Mouse (Mus musculus) cerebellum, adult 18-20 months (tissue): ENCODE measurements around the gene Gpr83.
A peak's percentile ranks its signal among the peaks of the same experiment; 100 is the strongest.

Experiments
- DNase-seq, 2 experiments: peaks; one replicate each; pipeline ENCODE4 v3.0.0; 2021

The Gpr83 gene

DNA sequence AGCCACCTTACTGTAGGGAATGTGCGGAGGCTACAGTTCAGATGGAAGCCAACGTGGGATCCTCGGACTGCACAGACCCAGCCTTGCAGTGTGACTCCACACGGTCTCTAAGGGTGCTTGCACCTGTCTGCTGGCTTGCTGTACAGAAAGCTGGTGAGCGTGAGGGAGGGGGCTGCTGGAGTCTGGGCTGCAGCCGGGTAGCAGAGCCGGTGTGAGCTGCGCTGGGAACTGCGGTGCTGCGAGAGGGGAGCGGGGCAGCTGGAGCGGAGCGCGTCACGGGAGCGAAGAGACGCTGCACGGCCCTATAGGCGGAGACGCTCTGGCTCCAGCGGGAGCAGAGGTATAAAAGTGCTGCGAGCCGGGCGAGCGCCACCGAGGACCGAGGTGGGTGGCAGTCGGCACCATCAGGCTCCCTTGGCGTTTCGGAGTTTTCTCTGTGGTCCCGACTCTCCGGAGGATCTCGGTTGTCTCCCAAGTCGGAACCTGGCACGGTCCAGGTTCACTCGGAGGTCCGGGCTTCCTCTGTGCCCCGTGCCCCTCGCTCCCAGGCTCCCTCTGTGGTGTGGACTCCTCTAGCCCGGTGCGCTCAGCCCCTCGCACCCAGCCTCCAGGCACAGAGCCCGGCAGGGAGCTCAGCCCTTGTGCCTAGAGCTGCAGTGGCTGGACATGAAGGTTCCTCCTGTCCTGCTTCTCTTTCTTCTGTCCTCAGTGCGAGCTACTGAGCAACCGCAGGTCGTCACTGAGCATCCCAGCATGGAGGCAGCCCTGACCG lies at the start of gene Gpr83:
Gpr83 (plus strand) TSS at position 343 of the 772 bp plus-strand sequence.
- no peak for DNase-seq

DNA sequence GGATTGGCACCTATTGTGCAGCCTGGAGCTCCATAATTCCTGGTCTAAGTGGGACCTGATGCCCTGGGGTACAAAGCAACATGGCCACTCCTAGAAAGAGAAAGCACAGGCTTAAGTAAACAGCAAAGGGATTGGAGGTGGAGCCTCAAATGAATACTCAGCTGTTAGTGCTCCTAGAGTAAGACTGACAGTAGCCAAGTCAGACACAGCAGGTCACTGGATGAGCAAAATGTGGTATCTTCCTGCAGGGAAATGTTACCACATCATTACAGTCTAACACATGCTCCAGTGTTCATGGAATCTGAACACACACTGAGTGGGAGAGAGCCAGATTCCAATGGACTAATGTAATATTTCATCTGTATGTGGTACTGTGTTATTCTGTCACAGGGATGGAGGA lies 38.6 kb upstream of the Gpr83 start:
- no peak for DNase-seq

DNA sequence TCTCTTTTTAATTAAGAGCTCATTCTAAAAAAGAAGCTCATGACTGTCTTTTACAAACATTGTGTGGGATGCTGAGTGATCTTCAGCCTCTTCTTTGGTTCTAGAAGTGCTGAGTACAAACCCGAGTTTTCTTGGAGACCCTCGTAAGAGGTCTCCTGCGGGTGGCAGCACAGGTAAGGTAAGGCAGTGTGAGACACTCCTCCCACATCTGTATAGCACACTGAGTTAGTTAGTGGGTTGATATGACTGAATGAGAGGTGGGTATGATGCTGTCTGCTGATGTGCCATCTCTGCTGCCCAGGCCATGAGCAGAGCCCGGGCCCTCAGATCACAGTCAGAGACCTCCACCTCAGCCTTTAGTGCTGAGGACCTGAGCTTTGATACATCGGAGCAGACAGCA lies 35.2 kb upstream of the Gpr83 start:
- no peak for DNase-seq

DNA sequence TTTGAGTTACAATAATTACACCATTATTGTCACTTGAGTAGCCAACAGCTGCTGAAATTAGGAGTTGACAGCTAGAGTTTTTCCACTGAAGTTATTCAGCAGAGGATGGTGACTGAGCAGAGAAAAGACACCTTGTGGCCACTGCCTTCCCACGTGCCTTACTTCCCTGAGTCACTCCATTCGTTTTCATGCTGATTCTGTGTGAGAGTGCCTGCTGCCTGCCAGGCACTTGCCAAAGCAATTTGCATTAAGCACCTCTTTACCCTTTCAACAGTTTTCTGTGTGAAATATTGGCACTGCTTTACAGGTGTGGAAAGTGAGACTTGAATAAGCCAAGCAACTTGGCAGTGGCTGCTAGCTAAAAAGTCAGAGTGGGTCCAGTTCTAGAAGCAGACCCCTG lies 32.1 kb upstream of the Gpr83 start:
- DNase-seq = no peak

DNA sequence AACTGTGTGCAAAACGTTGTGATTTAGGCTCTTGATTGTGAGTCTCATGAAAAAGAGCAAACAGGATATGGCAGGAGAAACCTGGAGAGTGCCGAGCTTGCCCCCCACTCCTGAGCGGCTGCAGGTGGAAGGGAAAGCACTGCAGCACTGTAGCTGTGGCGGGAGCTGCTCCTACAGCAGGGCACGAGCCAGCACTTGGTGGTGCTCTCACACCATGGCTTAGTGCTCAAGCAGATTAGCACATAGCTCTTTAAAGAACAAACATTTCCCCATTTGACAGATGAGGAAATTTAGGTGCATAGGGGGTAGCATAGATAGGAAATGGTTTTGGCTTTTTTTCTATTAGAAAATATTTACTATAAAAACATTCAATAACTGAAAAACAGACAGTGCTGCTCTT lies 28.0 kb upstream of the Gpr83 start:
- DNase-seq = no peak

DNA sequence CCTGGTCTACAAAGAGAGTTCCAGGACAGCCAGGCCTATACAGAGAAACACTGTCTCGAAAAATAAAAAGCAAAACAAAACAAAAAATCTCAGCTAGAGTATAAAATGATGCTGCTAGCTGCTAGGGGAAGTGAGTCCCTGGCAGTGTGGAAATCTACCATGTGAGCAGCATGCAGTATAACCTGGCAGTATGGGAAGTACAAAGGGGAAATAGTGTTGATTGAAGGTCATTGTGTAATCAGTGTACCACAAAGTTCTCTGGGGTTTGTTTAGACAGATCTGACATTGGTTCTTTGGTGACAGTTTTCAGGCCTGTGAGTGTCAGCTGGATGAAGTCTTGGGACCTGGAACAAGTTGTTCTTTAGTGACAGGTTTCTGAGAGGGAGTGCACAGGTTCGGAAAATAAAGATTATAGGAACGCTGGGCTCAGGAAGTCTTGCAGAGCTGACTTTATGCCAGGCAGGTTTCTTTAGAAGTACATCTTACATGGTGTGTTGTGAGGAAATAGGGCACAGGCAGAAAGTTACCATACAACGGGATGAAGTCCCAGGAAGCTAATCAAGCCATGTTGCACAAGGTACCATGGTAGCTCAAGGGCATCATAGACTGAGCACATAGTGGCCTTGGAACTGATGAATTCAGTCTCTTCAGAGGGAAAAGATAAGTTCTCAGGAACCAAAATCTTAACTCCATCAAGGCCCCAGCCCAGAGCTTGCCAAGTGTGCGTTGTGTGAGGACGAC lies 24.5 kb upstream of the Gpr83 start:
- DNase-seq = no peak

DNA sequence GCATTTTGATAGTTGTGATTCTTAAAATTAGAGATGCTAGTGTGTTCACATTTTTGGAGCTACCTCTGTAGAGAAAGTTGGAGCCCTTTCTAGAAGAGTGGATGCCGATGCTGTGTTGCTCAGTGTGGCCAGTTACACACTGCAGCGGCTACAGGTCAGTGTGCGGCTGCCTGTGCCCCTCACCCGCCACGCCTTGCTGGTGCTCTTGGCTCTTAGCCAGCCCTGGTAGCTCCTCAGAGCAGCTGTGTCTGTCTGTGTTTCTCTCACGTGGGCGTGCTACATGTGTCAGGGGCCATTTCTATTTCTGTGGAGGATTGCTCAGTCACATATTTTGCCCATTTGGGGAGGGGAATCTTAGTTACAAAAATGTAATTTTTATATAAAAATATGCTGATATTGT lies 20.5 kb upstream of the Gpr83 start:
- no peak for DNase-seq

DNA sequence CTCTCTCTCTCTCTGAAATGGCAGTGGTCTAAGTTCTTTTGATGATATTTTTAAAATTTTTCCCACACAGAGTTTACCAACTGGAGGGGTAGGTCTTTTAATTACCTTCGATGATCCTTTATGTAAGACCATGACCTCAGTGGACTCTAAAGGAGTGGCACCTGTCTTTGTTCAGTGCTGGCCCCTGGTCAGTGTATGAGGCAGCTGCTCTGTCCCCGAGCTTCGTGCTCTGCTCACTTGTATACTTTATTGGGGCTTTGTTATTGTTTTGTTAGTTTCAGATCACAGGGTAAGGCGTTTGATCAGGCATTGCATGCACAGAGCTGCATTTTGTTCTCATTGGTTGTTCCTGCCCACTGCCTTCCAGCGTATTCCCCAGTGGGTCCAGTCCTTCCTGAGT lies 20.0 kb upstream of the Gpr83 start:
- no peak for DNase-seq

DNA sequence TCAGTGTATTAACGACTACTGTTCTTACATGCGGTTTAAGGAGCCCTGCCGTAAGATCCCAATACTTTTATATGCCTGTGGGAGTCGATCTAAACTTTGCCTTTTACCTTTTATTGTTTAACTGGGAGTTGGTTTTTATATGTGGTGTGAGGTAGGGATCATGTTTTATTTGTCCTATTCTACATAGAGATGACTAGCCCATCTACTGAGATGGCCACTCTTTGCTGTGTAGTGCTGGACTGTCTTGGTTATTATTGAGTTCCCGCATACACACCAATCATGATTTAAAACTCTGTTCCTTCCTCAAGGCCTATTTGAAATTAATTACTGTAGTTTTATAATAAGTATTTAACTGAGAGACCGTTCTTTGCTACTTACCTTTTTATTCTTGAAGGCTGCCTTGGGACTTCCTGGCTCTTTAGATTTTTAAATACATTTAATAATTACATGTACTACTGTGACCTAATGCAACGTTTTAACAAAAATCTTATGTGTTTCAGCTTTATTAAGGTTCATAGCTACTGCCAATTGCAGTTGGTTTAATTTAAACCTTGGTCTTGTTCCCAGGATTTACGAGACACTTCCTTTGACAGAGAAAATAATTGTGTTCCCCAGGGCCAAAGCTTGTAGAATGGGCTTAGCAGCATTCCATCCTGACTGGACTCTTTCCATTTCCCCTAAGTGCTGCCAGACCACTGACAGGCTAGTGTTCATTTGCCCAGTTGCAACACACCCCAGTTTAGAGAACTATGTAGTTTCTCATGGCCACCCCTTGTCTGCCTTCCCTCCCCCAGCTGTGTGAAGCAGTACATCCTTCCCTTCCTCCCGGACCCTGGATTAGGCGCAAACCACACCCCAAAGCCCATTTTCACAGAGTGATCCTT lies 17.9 kb upstream of the Gpr83 start:
- DNase-seq = no peak

DNA sequence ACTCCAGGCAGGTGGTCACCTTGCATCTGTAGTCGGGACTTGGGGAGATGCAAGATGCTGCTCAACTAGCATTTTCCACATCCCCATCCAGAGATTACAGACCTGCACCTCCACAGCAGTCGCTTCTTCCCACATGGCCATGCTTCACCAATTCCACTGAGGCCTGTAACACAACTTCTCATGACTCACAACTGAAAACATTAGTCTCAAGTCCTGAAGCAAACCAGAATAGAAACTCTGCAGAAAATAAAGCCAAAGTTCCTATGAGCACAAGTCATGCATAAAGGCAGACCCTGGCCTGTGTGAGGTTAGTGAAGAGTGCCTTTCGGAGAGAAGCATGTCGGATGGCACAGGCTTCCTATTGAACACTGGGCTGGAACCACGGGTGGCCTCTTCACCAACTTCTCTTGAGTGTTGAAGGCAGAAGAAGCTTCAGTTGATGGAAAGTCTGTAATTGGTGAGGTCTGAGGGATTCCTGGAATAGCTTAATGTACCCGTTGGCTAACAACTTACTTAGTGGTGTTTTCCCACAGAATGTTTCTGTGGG lies 16.6 kb upstream of the Gpr83 start:
- no peak for DNase-seq

DNA sequence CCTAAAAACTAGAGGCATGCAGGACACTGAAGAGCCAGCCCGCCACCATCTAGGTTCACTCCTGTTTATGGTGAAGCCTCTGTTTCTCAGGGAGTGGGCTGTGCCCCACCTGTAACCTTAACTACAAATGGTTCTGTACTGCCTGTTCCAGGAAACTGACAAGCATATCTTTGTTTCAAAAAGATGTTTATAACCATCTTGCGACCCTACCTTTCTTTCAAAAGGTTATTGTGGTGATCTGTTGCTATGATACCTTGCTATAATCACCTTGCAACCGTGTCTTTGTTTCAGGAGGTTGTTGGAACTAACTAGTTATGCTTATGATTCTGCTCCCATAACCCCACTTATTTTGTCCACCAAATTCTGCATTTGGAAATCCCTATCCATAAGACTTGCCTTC lies 16.1 kb upstream of the Gpr83 start:
- no peak for DNase-seq

DNA sequence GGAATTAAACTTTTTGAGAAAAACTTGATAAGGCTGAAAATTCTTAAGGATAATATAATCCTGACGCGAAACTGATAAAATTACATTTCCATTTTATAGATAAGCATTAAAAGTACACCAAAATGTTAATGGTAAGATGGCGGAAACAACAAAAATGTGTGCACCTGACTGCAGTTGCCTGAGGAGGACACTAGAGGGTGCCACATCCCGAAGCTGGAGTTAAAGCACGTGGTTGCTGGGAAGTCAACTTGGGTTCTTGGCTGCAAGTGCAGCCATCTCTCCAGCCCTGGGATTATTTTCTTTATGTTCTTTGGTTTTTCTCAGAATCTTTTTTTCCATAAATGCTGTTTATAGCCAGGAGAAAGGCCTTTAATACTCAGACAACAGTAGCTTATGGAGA lies 13.6 kb upstream of the Gpr83 start:
- DNase-seq = no peak

DNA sequence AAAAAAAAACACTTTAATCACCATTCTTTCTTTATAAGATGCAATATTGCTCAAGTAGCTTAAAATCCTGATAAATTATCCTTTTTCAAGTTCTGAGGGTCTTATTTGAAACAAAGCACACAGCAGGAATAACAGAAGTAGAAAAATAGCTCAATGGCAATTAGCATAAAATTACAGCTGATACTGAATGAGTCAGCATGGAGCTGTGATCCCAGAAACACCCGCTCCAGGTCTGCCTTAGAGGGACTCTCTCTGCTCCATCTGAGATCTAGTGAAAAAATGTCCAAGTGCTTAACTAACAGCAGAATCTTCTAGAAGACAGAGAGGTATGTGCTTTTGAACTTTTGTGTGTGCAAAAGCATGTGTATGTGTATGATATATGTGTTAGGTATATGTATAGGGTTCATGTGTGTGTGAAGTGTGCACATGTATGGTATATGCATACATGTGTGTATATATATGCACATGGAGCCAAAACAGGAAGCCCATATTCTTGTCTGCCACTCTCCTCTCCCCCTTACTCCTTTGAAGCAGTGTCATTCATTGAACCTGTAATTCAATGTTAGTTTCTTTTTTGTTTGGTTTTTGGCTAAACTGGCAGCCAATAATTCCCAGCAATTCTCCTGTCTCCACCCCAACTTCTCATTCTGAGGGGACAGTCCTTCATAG lies 11.6 kb upstream of the Gpr83 start:
- no peak for DNase-seq

DNA sequence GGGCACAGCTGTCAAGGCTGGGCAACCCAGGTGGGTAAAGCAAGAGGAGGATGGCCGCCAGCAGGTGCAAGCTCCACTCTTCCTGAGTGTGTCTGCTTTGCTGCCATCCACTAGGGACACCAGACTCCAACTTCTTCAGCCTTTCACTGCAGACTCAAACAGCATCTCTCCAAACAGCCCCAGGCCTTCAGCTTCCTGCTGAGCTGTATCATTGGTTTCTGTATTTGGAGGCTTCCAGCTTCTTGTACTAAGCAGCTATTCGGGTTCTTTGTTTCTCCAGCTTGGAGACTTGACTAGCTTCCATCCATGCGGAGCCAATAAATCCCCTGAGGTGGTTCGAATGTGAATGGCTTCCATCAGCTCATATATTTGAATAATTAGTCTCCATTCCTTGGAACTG lies 5.4 kb upstream of the Gpr83 start:
- no peak for DNase-seq

DNA sequence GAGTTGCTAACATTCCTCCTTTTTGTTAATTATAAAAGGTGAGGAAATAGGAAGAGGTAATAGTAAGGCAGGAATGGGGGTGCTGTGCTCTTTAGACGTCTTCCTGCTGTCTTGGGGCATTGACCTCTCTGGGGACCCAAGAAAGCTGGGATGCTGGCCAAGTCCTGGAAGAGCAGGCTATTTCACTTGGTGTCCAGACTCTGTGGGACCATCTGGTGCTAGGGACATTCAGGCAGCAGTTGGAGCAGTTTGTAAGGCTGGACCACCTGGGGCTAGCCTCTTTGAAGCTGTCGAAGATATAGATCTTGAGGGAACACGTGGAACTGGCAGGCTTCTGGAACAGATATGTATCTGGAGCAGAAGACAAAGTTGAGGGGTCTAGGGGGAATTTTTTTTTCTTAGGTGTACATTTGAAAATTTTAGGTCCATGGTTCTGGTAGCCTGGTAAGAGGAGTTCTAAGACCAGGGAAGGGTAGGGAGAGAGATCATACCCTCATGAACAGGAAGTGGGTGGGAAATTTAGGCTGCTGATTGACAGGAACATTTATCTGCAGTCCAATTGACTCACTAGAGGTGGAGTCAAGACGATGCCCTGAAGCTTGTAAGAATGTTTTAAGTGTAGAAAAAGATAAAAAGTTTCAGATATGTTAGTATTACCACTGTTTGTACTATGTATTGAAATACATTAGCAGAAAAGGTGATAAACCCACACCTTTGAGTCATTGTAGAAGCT lies 2.9 kb upstream of the Gpr83 start:
- no peak for DNase-seq

DNA sequence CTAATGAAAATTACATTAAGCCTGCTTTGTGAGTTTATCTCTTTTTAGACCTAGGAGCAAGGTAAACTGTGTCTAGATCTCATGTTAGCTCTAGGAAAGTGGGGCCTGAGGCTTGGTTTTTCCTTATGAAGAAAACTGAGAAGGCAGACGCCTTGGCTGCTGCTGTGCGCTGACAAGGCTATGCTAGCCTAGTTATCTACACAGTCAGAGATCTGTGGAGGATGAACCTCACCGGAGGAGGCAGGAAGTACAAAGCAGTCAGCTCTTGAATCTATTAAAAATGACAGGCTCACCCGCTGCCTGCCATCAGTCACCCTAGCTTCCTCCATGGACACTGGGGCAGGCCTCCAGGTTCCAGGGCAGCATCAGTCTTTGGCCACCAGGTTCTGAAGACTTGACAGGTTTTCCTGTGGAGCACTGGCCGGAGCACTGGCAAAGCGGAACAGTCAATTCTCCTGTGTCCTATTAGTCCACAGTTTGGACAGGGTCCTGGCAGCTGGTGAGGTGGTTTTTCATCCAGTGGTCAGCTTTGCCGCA lies 1.8 kb upstream of the Gpr83 start:
- no peak for DNase-seq

DNA sequence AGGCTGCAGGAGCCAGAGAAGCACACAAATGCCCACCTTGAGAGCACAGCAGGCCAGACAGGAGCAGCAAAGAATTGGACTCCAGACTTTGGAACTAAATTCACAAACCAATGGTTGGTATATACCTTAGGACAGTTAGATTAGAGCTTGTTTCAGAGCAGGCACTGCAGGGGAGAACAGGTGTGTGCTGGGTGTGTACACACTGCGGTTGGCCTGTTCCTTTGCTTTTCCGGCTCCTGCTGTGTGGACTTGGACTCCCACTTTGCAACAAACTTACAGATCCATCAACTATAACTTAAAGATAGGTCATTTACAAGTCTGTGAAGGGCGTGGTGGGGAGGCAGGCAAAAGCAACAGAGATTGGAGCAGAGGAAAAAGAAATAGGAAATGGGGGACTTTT lies 1.2 kb upstream of the Gpr83 start:
- DNase-seq = no peak

DNA sequence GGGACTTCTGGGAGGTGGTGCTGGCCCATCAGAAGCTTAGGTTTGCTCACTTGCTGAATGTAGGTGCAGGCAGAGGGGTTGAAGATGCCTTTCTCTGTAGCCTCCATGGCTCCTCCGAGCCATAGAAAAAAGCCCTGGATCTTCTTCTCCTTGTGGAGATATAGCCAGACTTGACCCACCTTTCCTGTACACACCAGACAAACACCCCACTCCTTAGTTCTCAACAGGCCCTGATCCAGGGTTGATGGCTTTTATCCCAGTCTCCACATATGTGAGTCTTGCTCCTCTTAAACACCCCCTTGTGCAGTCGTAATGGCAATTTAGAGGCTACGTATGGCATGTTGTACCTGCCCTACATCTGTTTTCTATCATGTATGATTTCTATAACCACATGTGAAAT lies 3.1 kb downstream of the Gpr83 start:
- DNase-seq = no peak

DNA sequence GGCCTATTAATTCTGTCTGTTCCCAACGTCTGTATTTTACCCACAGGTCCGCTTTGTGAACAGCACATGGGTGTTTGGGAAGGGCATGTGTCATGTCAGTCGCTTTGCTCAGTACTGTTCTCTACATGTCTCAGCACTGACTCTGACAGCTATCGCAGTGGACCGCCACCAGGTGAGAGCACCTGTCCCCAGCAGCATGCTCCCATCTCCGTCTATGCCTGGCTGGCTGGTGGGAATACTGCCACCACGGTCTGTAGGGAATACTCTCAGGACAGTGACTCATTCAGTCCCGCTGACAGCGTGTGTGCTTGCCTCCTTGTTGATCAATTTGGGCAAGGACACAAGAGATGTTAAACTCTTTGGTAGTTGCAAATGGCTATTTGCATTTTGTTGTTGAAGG lies 4.7 kb downstream of the Gpr83 start:
- DNase-seq = no peak

DNA sequence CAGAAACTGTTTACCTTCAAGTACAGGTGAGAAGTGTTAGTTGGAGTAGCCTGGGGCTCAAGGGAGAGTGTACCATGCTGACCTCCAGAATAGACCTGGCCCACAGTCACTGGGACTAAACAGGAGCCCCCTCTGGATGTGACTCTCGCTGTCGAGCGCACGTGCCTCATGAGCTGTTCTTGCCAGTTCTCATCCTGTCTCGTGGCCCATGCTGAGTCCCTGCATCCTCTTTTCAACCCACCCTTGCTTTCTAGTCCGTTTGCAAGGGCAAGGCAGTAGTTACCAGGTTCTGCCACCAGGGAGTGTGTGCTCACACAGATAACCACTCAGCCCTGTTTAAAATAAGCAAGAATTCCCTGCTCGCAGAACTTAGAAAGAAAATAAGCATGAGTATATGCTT lies 6.9 kb downstream of the Gpr83 start:
- peak in 1 of 2 experiments; percentile 18 for DNase-seq

DNA sequence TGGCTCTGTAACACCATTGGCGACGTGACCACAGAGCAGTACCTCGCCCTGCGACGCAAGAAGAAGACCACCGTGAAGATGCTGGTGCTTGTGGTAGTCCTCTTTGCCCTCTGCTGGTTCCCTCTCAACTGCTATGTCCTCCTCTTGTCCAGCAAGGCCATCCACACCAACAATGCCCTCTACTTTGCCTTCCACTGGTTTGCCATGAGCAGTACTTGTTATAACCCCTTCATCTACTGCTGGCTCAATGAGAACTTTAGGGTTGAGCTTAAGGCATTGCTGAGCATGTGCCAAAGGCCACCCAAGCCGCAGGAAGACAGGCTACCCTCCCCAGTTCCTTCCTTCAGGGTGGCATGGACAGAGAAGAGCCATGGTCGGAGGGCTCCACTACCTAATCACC lies 8.3 kb downstream of the Gpr83 start:
- no peak for DNase-seq

DNA sequence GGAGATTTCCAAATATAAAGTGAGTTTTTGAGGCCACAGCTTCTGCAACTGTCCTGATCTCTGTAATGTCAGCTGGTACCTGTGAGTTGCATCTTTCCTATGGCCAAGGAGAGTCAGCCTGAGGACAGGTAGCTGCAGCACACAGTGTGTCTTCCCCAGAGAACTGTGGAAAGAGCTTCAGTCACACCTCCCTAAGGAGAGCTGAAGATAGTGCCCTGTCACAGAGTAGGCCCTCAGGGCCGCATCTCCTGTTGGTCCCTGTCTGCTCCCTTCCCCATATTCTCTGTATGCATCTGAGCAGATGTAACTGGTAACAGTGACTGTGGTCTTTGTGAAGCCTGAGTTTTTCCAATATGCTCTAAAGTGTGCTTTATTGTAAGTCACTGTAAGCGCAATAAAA lies 10.4 kb downstream of the Gpr83 start:
- DNase-seq = no peak
